Comparison of ENCODE assay signal across 16 mouse cellular contexts in genomic region chr3:142151980-142152379, GRCm38 (mm10). TPM values are rescaled to one million over a fixed set of nuclear protein-coding genes. Genes with fewer than 3 reads are reported as not detected.
"Had no signal": no experiment of that assay in that cellular context is flagged by ENCODE, and none has a peak within 500 bp of the region (broad histone marks: within the 10 kb centered on the region; RNA-seq: fewer than 3 reads in every experiment).

No protein-coding gene starts in this region.

- H3K9ac ChIP-seq: liver, embryonic 15.5 days; liver, postnatal 0 days; lung, embryonic 15.5 days; midbrain, embryonic 12.5 days; neural tube, embryonic 12.5 days had no signal

- H3K9me3 ChIP-seq: liver, embryonic 15.5 days; lung, embryonic 15.5 days; megakaryocyte, embryonic 14.5 days; midbrain, embryonic 12.5 days; neural tube, embryonic 12.5 days had no signal

- H3K27me3 ChIP-seq: liver, embryonic 15.5 days; lung, embryonic 15.5 days; megakaryocyte, embryonic 14.5 days; midbrain, embryonic 12.5 days; neural tube, embryonic 12.5 days had no signal

- H3K4me3 ChIP-seq: liver, embryonic 15.5 days; lung, embryonic 15.5 days; megakaryocyte, embryonic 14.5 days; midbrain, embryonic 12.5 days; neural tube, embryonic 12.5 days had no signal

- H3K27ac ChIP-seq: liver, embryonic 15.5 days; lung, embryonic 15.5 days; macrophage; midbrain, embryonic 12.5 days; neural tube, embryonic 12.5 days had no signal

- DNase-seq: liver, postnatal 0 days; lung, adult 2 months; lung, postnatal 14 days; lung, postnatal 36 days; midbrain, embryonic 14.5 days; right cerebral cortex, postnatal 14 days; thymus, adult 18-20 months; thymus, postnatal 14 days; thymus, postnatal 36 days had no signal

- H3K4me2 ChIP-seq: liver, embryonic 15.5 days; lung, embryonic 15.5 days; midbrain, embryonic 12.5 days; neural tube, embryonic 12.5 days had no signal

- H3K36me3 ChIP-seq: liver, embryonic 15.5 days; lung, embryonic 15.5 days; neural tube, embryonic 12.5 days had no signal

- H3K4me1 ChIP-seq: liver, embryonic 15.5 days; lung, embryonic 15.5 days; megakaryocyte, embryonic 14.5 days; midbrain, embryonic 12.5 days; neural tube, embryonic 12.5 days had no signal

- ATAC-seq: liver, postnatal 0 days; lung, postnatal 0 days had no signal

RNA-seq across cellular contexts. Expression of gene Bmpr1b, which starts 17.2 kb away (rescaled TPM):
- polyA plus RNA-seq: liver, postnatal 0 days; macrophage had no signal
